ENCODE assay signal across 8 mouse cellular contexts in genomic region chr1:132006721-132007120, GRCm38 (mm10). TPM values are rescaled to one million over a fixed set of nuclear protein-coding genes. Genes with fewer than 3 reads are reported as not detected.
DNase-seq lines count a peak whose midpoint lies in the region; TF ChIP-seq lines count a peak whose summit lies in the region.

No protein-coding gene starts in this region.

- H3K9me3 ChIP-seq in heart, embryonic 10.5 days, result no peaks in the 10 kb centered on the region
- no peaks in the 10 kb centered on the region for H3K9me3 ChIP-seq in MEL (replicated peaks; ENCODE audit: insufficient read depth, low read length)
- no peaks in the 10 kb centered on the region for H3K9me3 ChIP-seq in hindbrain, embryonic 10.5 days

- H3K4me3 ChIP-seq in heart, embryonic 10.5 days, result peak overlapping the region; percentile 89
- H3K4me3 ChIP-seq in MEL (ENCODE audit: control insufficient read depth in 1 of 2, insufficient read depth in 1 of 2, low read depth in 2 of 2, low read length in 2 of 2), result peak overlapping the region; percentile 90 to 96
- H3K4me3 ChIP-seq in hindbrain, embryonic 10.5 days, result peak overlapping the region; percentile 90

- H3K27me3 ChIP-seq in heart, embryonic 10.5 days (ENCODE audit: insufficient read depth, poor library complexity, severe bottlenecking), result no peaks in the 10 kb centered on the region
- no peaks in the 10 kb centered on the region for H3K27me3 ChIP-seq in MEL (ENCODE audit: control insufficient read depth in 1 of 2, insufficient read depth in 2 of 2, low read length in 2 of 2)
- H3K27me3 ChIP-seq in hindbrain, embryonic 10.5 days (ENCODE audit: insufficient read depth, poor library complexity, severe bottlenecking), result no peaks in the 10 kb centered on the region

- H3K36me3 ChIP-seq in heart, embryonic 10.5 days, result no peaks in the 10 kb centered on the region
- peaks cover 0 to 45% of the 10 kb centered on the region in 2 experiments; a peak in 2 of 4 replicates for H3K36me3 ChIP-seq in MEL (ENCODE audit: control insufficient read depth in 1 of 2, insufficient read depth in 2 of 2, low read length in 2 of 2)
- 0 out of 2 replicates have a peak, but pooled peaks cover 2% of the 10 kb centered on the region for H3K36me3 ChIP-seq in hindbrain, embryonic 10.5 days

- no peak for TF ChIP-seq EP300 in MEL (IDR thresholded peaks at IDR 0.05; ENCODE audit: low read depth in 1 of 2, low read length in 2 of 2)

- H3K9ac ChIP-seq in MEL (ENCODE audit: control insufficient read depth, low read depth, low read length, poor library complexity, severe bottlenecking), result peak overlapping the region; percentile 93

- peaks cover 38% of the 10 kb centered on the region for H3K79me2 ChIP-seq in MEL (ENCODE audit: control insufficient read depth, insufficient read depth, low read length, poor library complexity)

- 29% methylated on average over 5 of the region's 5 CpGs for WGBS in heart, embryonic 10.5 days
- WGBS in hindbrain, embryonic 10.5 days, result 35% methylated on average over 5 of the region's 5 CpGs

- peak overlapping the region; percentile 100 for H3K27ac ChIP-seq in heart, embryonic 10.5 days
- H3K27ac ChIP-seq in MEL (ENCODE audit: control insufficient read depth, low read depth, low read length), result no peak overlapping the region; the same call in 1 of the 2 replicates
- no peak overlapping the region for H3K27ac ChIP-seq in hindbrain, embryonic 10.5 days

- TF ChIP-seq CTCF in MEL (IDR thresholded peaks at IDR 0.05 in 2 of 3, conservative IDR thresholded peaks at IDR 0.05 in 1 of 3; ENCODE audit: control insufficient read depth in 1 of 3, insufficient read depth in 1 of 3, low read depth in 2 of 3, low read length in 3 of 3, poor library complexity in 1 of 3, severe bottlenecking in 1 of 3), result no peak

- DNase-seq in heart, embryonic 10.5 days (ENCODE audit: low spot score), result no peak
- no peak for DNase-seq in heart, adult 9 months (ENCODE audit: low spot score in 2 of 2)
- no peak for DNase-seq in MEL (ENCODE audit: low read depth, low spot score)
- DNase-seq in hindbrain, embryonic 10.5 days (ENCODE audit: low spot score), result no peak
- DNase-seq in lung, postnatal 36 days, result peak; percentile 13
- DNase-seq in cerebellum, postnatal 25 days, result no peak
- DNase-seq in right cerebral cortex, postnatal 14 days, result no peak
- DNase-seq in gastrocnemius, adult 8-10 months (ENCODE audit: low spot score in 2 of 2), result no peak

- TF ChIP-seq RAD21 in MEL (IDR thresholded peaks at IDR 0.05; ENCODE audit: low read depth, low read length), result no peak

- H3K4me1 ChIP-seq in heart, embryonic 10.5 days, result peaks cover 23% of the 10 kb centered on the region
- H3K4me1 ChIP-seq in MEL (ENCODE audit: control insufficient read depth in 1 of 2, insufficient read depth in 2 of 2, low read length in 2 of 2), result peaks cover 30 to 35% of the 10 kb centered on the region in 2 experiments
- H3K4me1 ChIP-seq in hindbrain, embryonic 10.5 days (replicated peaks), result peaks cover 29% of the 10 kb centered on the region

- no peak for TF ChIP-seq POLR2A in MEL (IDR thresholded peaks at IDR 0.05; ENCODE audit: control insufficient read depth in 1 of 2, insufficient read depth in 1 of 2, low read depth in 1 of 2, low read length in 2 of 2, poor library complexity in 1 of 2)

TF ChIP-seq in MEL, 35 proteins besides CTCF, POLR2A, EP300 and RAD21:
- TF ChIP-seq E2F4 (IDR thresholded peaks at IDR 0.05; ENCODE audit: borderline replicate concordance, low read depth, low read length) (no peak), NELFE (IDR thresholded peaks at IDR 0.05; ENCODE audit: low read depth, low read length) (no peak), JUND (IDR thresholded peaks at IDR 0.05; ENCODE audit: low read depth, low read length) (no peak), RCOR1 (IDR thresholded peaks at IDR 0.05; ENCODE audit: low read depth, low read length) (no peak), GATA1 (IDR thresholded peaks at IDR 0.05; ENCODE audit: low read depth, low read length) (no peak), TAL1 (IDR thresholded peaks at IDR 0.05; ENCODE audit: low read length) (no peak), BHLHE40 (IDR thresholded peaks at IDR 0.05; ENCODE audit: borderline replicate concordance, low read depth, low read length) (no peak), HCFC1 (IDR thresholded peaks at IDR 0.05; ENCODE audit: low read depth, low read length) (no peak), USF2 (IDR thresholded peaks at IDR 0.05; ENCODE audit: borderline replicate concordance in 1 of 2, insufficient read depth in 1 of 2, low read depth in 1 of 2, low read length in 2 of 2) (no peak), MAZ (IDR thresholded peaks at IDR 0.05; ENCODE audit: low read depth, low read length) (no peak), MXI1 (IDR thresholded peaks at IDR 0.05; ENCODE audit: low read depth, low read length) (no peak), MEF2A (IDR thresholded peaks at IDR 0.05; ENCODE audit: extremely low read depth, insufficient replicate concordance, low read depth, low read length, poor library complexity, severe bottlenecking) (no peak), MYC (IDR thresholded peaks at IDR 0.05; ENCODE audit: low read depth, low read length) (no peak), CHD2 (IDR thresholded peaks at IDR 0.05; ENCODE audit: low read length) (no peak), ZNF384 (IDR thresholded peaks at IDR 0.05; ENCODE audit: low read depth, low read length) (no peak)

RNA-seq across cellular contexts. Expression of gene Elk4, which starts 0.7 kb away (rescaled TPM):
- 12.2 and 15.3 TPM in 2 replicates for polyA plus RNA-seq in heart, embryonic 10.5 days (2016; fragmentation: Nextera tagmentation; extraction: Ambion mirVana)
- 18.8 and 19.4 TPM in 2 replicates for total RNA-seq in MEL (2012; rRNA removed)
- 100 to 1,000 TPM in 1 of 2 experiments, 10 to 100 TPM in 1; 20.3 to 191 TPM for polyA plus RNA-seq in MEL (2012; ENCODE audit: insufficient read depth in 1 of 2, insufficient read length in 2 of 2, low read depth in 1 of 2, low replicate concordance in 2 of 2, missing spikeins in 1 of 2)
- 12.9 and 13.2 TPM in 2 replicates for polyA plus RNA-seq in hindbrain, embryonic 10.5 days (2016; fragmentation: Nextera tagmentation; extraction: Ambion mirVana)
- total RNA-seq in gastrocnemius, adult 8-10 months (2022), result 10 to 100 TPM; 80.0 to 96.0 (median 85.7) TPM

RNA-seq across cellular contexts. Expression of gene Slc45a3, which starts 44.0 kb away (rescaled TPM):
- polyA plus RNA-seq in heart, embryonic 10.5 days (2016; fragmentation: Nextera tagmentation; extraction: Ambion mirVana), result 1.1 and 1.9 TPM in 2 replicates
- total RNA-seq in MEL (2012; rRNA removed), result 34.1 and 40.7 TPM in 2 replicates
- 10 to 100 TPM in 1 of 2 experiments, not detected in 1; 15.6 TPM for polyA plus RNA-seq in MEL (2012; ENCODE audit: insufficient read depth in 1 of 2, insufficient read length in 2 of 2, low read depth in 1 of 2, low replicate concordance in 2 of 2, missing spikeins in 1 of 2)
- 10.9 and 19.2 TPM in 2 replicates for polyA plus RNA-seq in hindbrain, embryonic 10.5 days (2016; fragmentation: Nextera tagmentation; extraction: Ambion mirVana)
- 1 to 10 TPM; 1.2 to 1.4 (median 1.3) TPM for total RNA-seq in gastrocnemius, adult 8-10 months (2022)
